9 mouse cellular contexts compared by ENCODE assay signal in the genomic region with DNA sequence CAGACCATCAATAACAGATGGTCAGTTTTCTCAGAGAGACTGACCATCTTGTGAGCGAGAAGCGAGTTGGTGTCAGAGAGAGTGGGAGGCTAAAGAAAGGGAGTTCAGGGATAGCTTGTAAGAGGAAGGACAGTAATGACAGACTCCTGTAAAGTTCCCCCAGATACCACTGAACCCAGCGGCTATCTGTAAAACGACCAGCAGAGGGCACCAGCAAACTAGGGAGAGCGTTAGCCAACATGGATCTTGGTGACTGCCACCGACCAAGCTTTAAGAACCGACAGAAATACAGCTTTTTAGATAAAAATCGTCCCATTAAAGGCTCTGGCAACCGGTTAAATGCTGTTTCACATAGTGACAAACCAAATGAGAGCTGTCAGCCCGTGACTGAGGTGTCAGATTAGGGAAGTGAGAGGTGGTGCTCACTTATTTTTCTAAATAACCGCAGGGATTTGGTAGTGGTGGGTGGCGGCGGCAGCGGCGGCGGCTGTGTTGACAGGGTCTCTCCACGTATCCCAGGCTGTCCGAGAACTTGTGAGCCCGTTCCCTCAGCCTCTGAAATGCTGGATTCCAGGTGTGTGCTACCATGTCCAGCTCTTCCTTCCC. TPM values are rescaled to one million over a fixed set of nuclear protein-coding genes. Genes with fewer than 3 reads are reported as not detected.
DNase-seq lines count a peak whose midpoint lies in the region; ATAC-seq and TF ChIP-seq lines count a peak whose summit lies in the region.
"Had no signal": no experiment of that assay in that cellular context is flagged by ENCODE, and none has a peak within 500 bp of the region (broad histone marks: within the 10 kb centered on the region; RNA-seq: fewer than 3 reads in every experiment).

No protein-coding gene starts in this region.

- intact Hi-C loops in heart, postnatal 36 days (cut with DNase I), result loop anchor here (10.0 kb wide), 2 partner anchors 553 to 893 kb away; no protein-coding TSS in a partner anchor

- TF ChIP-seq POLR2A in ES-Bruce4 (IDR thresholded peaks at IDR 0.05; ENCODE audit: insufficient read depth, low read length), result no peak
- no peak for TF ChIP-seq POLR2A in olfactory bulb, adult 2 months (IDR thresholded peaks at IDR 0.05; ENCODE audit: insufficient read depth, low read depth, low read length)

- H3K27me3 ChIP-seq in ES-Bruce4 (ENCODE audit: control insufficient read depth, insufficient read depth, low read length, poor library complexity, severe bottlenecking), result no peaks in the 10 kb centered on the region
- H3K27me3 ChIP-seq in forebrain, embryonic 15.5 days, result no peaks in the 10 kb centered on the region
- no peaks in the 10 kb centered on the region for H3K27me3 ChIP-seq in lung, embryonic 14.5 days (ENCODE audit: insufficient read depth, low read length)

- H3K9ac ChIP-seq in ES-Bruce4 (ENCODE audit: low read depth, poor library complexity, severe bottlenecking), result peak overlapping the region; percentile 57
- H3K9ac ChIP-seq in forebrain, embryonic 15.5 days (replicated peaks), result peak overlapping the region; percentile 26
- peak overlapping the region; percentile 33; the same call in 1 of the 2 replicates for H3K9ac ChIP-seq in lung, embryonic 14.5 days

- H3K4me1 ChIP-seq in ES-Bruce4 (ENCODE audit: control insufficient read depth, insufficient read depth, low read length), result peaks cover 9% of the 10 kb centered on the region
- H3K4me1 ChIP-seq in forebrain, embryonic 15.5 days, result 0 out of 2 replicates have a peak, but pooled peaks cover 3% of the 10 kb centered on the region
- H3K4me1 ChIP-seq in lung, embryonic 14.5 days (ENCODE audit: insufficient read depth), result peaks cover 11% of the 10 kb centered on the region; the same call in 1 of the 2 replicates
- H3K4me1 ChIP-seq in olfactory bulb, adult 2 months (ENCODE audit: control insufficient read depth, insufficient read depth, low read length), result 0 out of 2 replicates have a peak, but pooled peaks cover 3% of the 10 kb centered on the region

- H3K36me3 ChIP-seq in ES-Bruce4 (ENCODE audit: control insufficient read depth, insufficient read depth, low read length, poor library complexity, severe bottlenecking), result no peaks in the 10 kb centered on the region
- H3K36me3 ChIP-seq in forebrain, embryonic 15.5 days, result no peaks in the 10 kb centered on the region
- H3K36me3 ChIP-seq in lung, embryonic 14.5 days (ENCODE audit: insufficient read depth), result no peaks in the 10 kb centered on the region

- no peak for TF ChIP-seq EP300 in ES-Bruce4 (IDR thresholded peaks at IDR 0.05; ENCODE audit: insufficient read depth, low read depth, low read length)

- peak; percentile 51 for DNase-seq in c-Kit-positive CD71-positive TER-119-positive erythroid progenitor cells, embryonic 14.5 days (ENCODE audit: low spot score)
- DNase-seq in heart, postnatal 36 days, result peak; percentile 80 to 84
- DNase-seq in layer of hippocampus, adult 2 months (ENCODE audit: low spot score in 2 of 2), result peak; percentile 80 to 84
- DNase-seq in lung, embryonic 14.5 days, result peak; percentile 98
- DNase-seq in thymus, adult 18-20 months, result peak; percentile 25 to 40

- no peak overlapping the region for H3K4me3 ChIP-seq in ES-Bruce4 (ENCODE audit: low read depth, low read length)
- peak overlapping the region; percentile 35 for H3K4me3 ChIP-seq in forebrain, embryonic 15.5 days
- peak overlapping the region; percentile 52 for H3K4me3 ChIP-seq in layer of hippocampus, adult 2 months
- peak overlapping the region; percentile 11; the same call in 1 of the 2 replicates for H3K4me3 ChIP-seq in lung, embryonic 14.5 days (ENCODE audit: low read depth, low read length)
- H3K4me3 ChIP-seq in olfactory bulb, adult 2 months (ENCODE audit: insufficient read depth, low read depth, low read length), result peak overlapping the region; percentile 33

- H3K4me2 ChIP-seq in forebrain, embryonic 15.5 days (replicated peaks), result peak overlapping the region; percentile 44
- H3K4me2 ChIP-seq in lung, embryonic 14.5 days, result peak overlapping the region; percentile 49

- WGBS in forebrain, embryonic 15.5 days, result 8% methylated on average over 19 of the region's 19 CpGs
- 10% methylated on average over 19 of the region's 19 CpGs for WGBS in lung, embryonic 14.5 days
- WGBS in olfactory bulb, adult 2 months, result 11% methylated on average over 19 of the region's 19 CpGs

- H3K27ac ChIP-seq in ES-Bruce4 (ENCODE audit: insufficient read depth, low read length), result no peak overlapping the region
- no peak overlapping the region for H3K27ac ChIP-seq in forebrain, embryonic 15.5 days (replicated peaks)
- H3K27ac ChIP-seq in layer of hippocampus, adult 2 months, result peak overlapping the region; percentile 73
- H3K27ac ChIP-seq in lung, embryonic 14.5 days (ENCODE audit: low read depth), result peak overlapping the region; percentile 74
- no peak overlapping the region for H3K27ac ChIP-seq in olfactory bulb, adult 2 months (ENCODE audit: insufficient read depth, low read depth, low read length)
- H3K27ac ChIP-seq: macrophage had no signal

- no peaks in the 10 kb centered on the region for H3K9me3 ChIP-seq in ES-Bruce4 (replicated peaks; ENCODE audit: control insufficient read depth, insufficient read depth, low read length, poor library complexity, severe bottlenecking)
- no peaks in the 10 kb centered on the region for H3K9me3 ChIP-seq in forebrain, embryonic 15.5 days
- H3K9me3 ChIP-seq in lung, embryonic 14.5 days (ENCODE audit: low read depth, low read length), result no peaks in the 10 kb centered on the region

- TF ChIP-seq CTCF in ES-Bruce4 (IDR thresholded peaks at IDR 0.05; ENCODE audit: low read depth, low read length), result peak; percentile 74
- TF ChIP-seq CTCF in layer of hippocampus, adult 2 months (conservative IDR thresholded peaks at IDR 0.05), result peak; percentile 95
- peak; percentile 92 for TF ChIP-seq CTCF in lung, embryonic 14.5 days (IDR thresholded peaks at IDR 0.05; ENCODE audit: low read depth)
- no peak for TF ChIP-seq CTCF in olfactory bulb, adult 2 months (IDR thresholded peaks at IDR 0.05; ENCODE audit: insufficient read depth, low read depth, low read length)

- ATAC-seq in forebrain, embryonic 15.5 days (replicated peaks), result peak; percentile 90
- peak; percentile 81 for ATAC-seq in lung, embryonic 14.5 days (ENCODE audit: insufficient read depth)

RNA-seq across cellular contexts. Expression of a gene that starts 37.7 kb away (rescaled TPM):
- polyA plus RNA-seq in ES-Bruce4 (2011; ENCODE audit: insufficient read depth, insufficient read length, low read depth, missing spikeins), result not detected in 2 replicates
- polyA plus RNA-seq in forebrain, embryonic 15.5 days (2015; fragmentation: Nextera tagmentation; extraction: Ambion mirVana), result 0.47 TPM in 1 of 2 replicates, not detected in the other
- total RNA-seq in heart, postnatal 36 days (2021), result not detected
- not detected for total RNA-seq in layer of hippocampus, adult 2 months (2021)
- polyA plus RNA-seq in lung, embryonic 14.5 days (2014; fragmentation: Nextera tagmentation; extraction: Ambion mirVana), result 2.0 and 4.0 TPM in 2 replicates
- polyA plus RNA-seq in olfactory bulb, adult 2 months (2012; ENCODE audit: insufficient read depth, insufficient read length, low replicate concordance, missing spikeins), result not detected in 2 replicates
- polyA plus RNA-seq: macrophage had no signal

Comparison
In these comparisons a context has a peak if more than half of its experiments do, and no peak if none do; other contexts are left out.
1. H3K27ac ChIP-seq: peak in layer of hippocampus, adult 2 months (single experiment) and lung, embryonic 14.5 days (single experiment); none in ES-Bruce4 (single experiment), forebrain, embryonic 15.5 days (single experiment) and olfactory bulb, adult 2 months (single experiment).
2. DNase-seq: peak in every context shown above with its lines; median percentile 98 in lung, embryonic 14.5 days; 82 in heart, postnatal 36 days; 82 in layer of hippocampus, adult 2 months; 51 in c-Kit-positive CD71-positive TER-119-positive erythroid progenitor cells, embryonic 14.5 days; 32 in thymus, adult 18-20 months.
3. Peak in every context shown above with its lines, with median percentiles within 50 percentile points of each other: H3K9ac ChIP-seq.